Mouse (Mus musculus): ENCODE results near the gene Mta3. TPM values are rescaled to one million over a fixed set of nuclear protein-coding genes. Genes with fewer than 3 reads are reported as not detected.

The Mta3 gene
- total and polyA plus RNA-seq, 3 experiments = 31.1 to 67.6 (median 39.2) TPM

DNA sequence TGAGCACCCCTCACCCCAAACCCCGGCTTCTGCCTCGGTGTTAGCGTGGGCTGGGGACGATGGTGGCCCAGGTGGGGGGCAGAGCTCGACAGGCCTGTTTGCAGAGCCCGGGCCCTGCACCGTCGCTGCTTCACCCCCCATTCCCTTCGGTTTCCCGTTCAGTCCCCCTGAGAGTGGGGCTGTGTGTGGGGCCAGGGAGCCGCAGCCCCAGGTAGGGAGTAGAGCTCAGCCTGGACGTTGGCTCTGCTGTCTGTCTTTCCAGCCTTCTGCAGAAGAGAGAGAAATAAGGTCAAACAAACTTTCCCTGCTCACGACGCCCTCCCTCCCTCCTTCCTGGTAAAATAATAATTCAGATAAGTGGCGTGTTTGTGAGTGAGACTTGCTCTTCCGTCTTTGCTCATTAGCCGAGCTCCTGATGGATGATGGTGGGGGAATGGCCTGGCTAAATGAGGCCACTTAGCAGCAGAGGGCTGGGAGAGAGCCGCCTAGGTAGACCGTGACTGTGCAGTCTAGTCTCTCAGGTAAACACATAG is 697 bp downstream of the Mta3 start:
- Histone ChIP-seq H3K4me1 (ENCODE audit: control insufficient read depth in 1 of 2, insufficient read depth in 2 of 2) (peaks cover 6 to 27% of the 10 kb centered on the region in 2 experiments), H3K79me2 (replicated peaks; ENCODE audit: control insufficient read depth, extremely low read depth, insufficient read depth, poor library complexity, severe bottlenecking) (peaks cover 12% of the 10 kb centered on the region), H3K9ac (ENCODE audit: insufficient read depth, low read depth) (peak overlapping the region; percentile 90), H3K27me3 (replicated peaks) (no peaks in the 10 kb centered on the region), H3K9me3 (replicated peaks; ENCODE audit: low read length) (no peaks in the 10 kb centered on the region), H3K36me3 (replicated peaks in 1 of 2; ENCODE audit: control insufficient read depth in 1 of 2, insufficient read depth in 1 of 2, low read length in 1 of 2) (peaks cover 2 to 18% of the 10 kb centered on the region in 2 experiments), H3K4me2 (ENCODE audit: insufficient read depth, low read depth, poor library complexity, severe bottlenecking) (peak overlapping the region; percentile 98), H3K4me3 (replicated peaks in 1 of 3; ENCODE audit: low read depth in 2 of 3, low read length in 2 of 3, poor library complexity in 1 of 3) (peak overlapping the region; percentile 80 to 97 (median 83)), H3K27ac (ENCODE audit: insufficient read depth, low read depth) (peak overlapping the region; percentile 44)
- DNase-seq (ENCODE audit: extremely low read depth) = no peak
- in situ Hi-C loops (cut with MboI; ENCODE audit: low pct_ligation_motif_present, low pct_unique_long_range_greater_than_20kb, low sequenced_read_pairs) (no loop called here), dilution Hi-C loops (cut with MboI; ENCODE audit: extremely low pct_ligation_motif_present, extremely low pct_unique_long_range_greater_than_20kb, low sequenced_read_pairs) (no loop called here)
- TF ChIP-seq PAX5 (IDR thresholded peaks at IDR 0.05; ENCODE audit: low read length) (no peak), MAZ (IDR thresholded peaks at IDR 0.05; ENCODE audit: low read depth, low read length) (0 out of 2 replicates have a peak, but pooled peaks have one; percentile 51), ZKSCAN1 (IDR thresholded peaks at IDR 0.05; ENCODE audit: borderline replicate concordance, low read depth, low read length) (no peak), MAX (IDR thresholded peaks at IDR 0.05; ENCODE audit: low read length) (no peak), SIN3A (IDR thresholded peaks at IDR 0.05; ENCODE audit: low read length) (peak; percentile 41), USF1 (IDR thresholded peaks at IDR 0.05; ENCODE audit: low read depth, low read length) (no peak), ZNF384 (IDR thresholded peaks at IDR 0.05; ENCODE audit: low read depth, low read length) (no peak), RCOR1 (conservative IDR thresholded peaks at IDR 0.05; ENCODE audit: low read depth, low read length) (no peak), IRF4 (IDR thresholded peaks at IDR 0.05; ENCODE audit: low read depth, low read length) (no peak), EP300 (IDR thresholded peaks at IDR 0.05; ENCODE audit: low read length) (no peak), ELF1 (IDR thresholded peaks at IDR 0.05; ENCODE audit: low read depth, low read length) (0 out of 2 replicates have a peak, but pooled peaks have one; percentile 27), KAT2A (IDR thresholded peaks at IDR 0.05; ENCODE audit: insufficient replicate concordance, low read length) (no peak), ZC3H11A (IDR thresholded peaks at IDR 0.05; ENCODE audit: low read depth, low read length) (no peak), JUN (IDR thresholded peaks at IDR 0.05; ENCODE audit: insufficient read depth, low read depth, low read length) (no peak), CHD2 (IDR thresholded peaks at IDR 0.05; ENCODE audit: low read length) (no peak), NRF1 (IDR thresholded peaks at IDR 0.05; ENCODE audit: low read depth, low read length) (no peak), GABPA (IDR thresholded peaks at IDR 0.05; ENCODE audit: insufficient replicate concordance, low read depth, low read length) (no peak), SMC3 (IDR thresholded peaks at IDR 0.05; ENCODE audit: low read depth, low read length) (no peak), POLR2A (IDR thresholded peaks at IDR 0.05; ENCODE audit: low read depth, low read length) (no peak), POLR2AphosphoS2 (IDR thresholded peaks at IDR 0.05; ENCODE audit: low read depth, low read length) (no peak), ETS1 (conservative IDR thresholded peaks at IDR 0.05; ENCODE audit: low read depth, low read length) (no peak), NELFE (IDR thresholded peaks at IDR 0.05; ENCODE audit: low read depth, low read length) (no peak; the same call in 1 of the 2 replicates), MXI1 (IDR thresholded peaks at IDR 0.05; ENCODE audit: low read depth, low read length) (no peak), ZMIZ1 (IDR thresholded peaks at IDR 0.05; ENCODE audit: low read depth, low read length) (no peak), HCFC1 (IDR thresholded peaks at IDR 0.05; ENCODE audit: low read depth, low read length) (no peak), UBTF (IDR thresholded peaks at IDR 0.05; ENCODE audit: low read depth, low read length) (0 out of 2 replicates have a peak, but pooled peaks have one; percentile 42), MEF2A (IDR thresholded peaks at IDR 0.05; ENCODE audit: borderline replicate concordance, low read depth, low read length) (0 out of 2 replicates have a peak, but pooled peaks have one; percentile 21), RAD21 (IDR thresholded peaks at IDR 0.05; ENCODE audit: low read depth, low read length) (no peak), E2F4 (IDR thresholded peaks at IDR 0.05; ENCODE audit: insufficient replicate concordance, low read depth, low read length) (no peak), USF2 (conservative IDR thresholded peaks at IDR 0.05; ENCODE audit: low read depth, low read length) (no peak), CHD1 (IDR thresholded peaks at IDR 0.05; ENCODE audit: low read depth, low read length) (peak; percentile 55; the same call in 1 of the 2 replicates), MYC (IDR thresholded peaks at IDR 0.05; ENCODE audit: low read depth, low read length) (no peak), BHLHE40 (IDR thresholded peaks at IDR 0.05; ENCODE audit: low read depth, low read length) (no peak), TCF12 (IDR thresholded peaks at IDR 0.05; ENCODE audit: low read depth, low read length) (peak; percentile 32; the same call in 1 of the 2 replicates)
